Mouse (Mus musculus) liver, embryonic 15.5 days (tissue): ENCODE results near the gene Coro1c. TPM values are rescaled to one million over a fixed set of nuclear protein-coding genes. Genes with fewer than 3 reads are reported as not detected.

Source experiments
- ATAC-seq: fragments of 200-750 bp; cut with Nextera tagmentation; 2 replicates; pipeline ENCODE4 v1.8.0; 2017; ENCODE audit warnings: moderate number of reproducible peaks, mild to moderate bottlenecking, moderate library complexity; ENCODE audit not compliant: insufficient read depth
- H3K27ac ChIP-seq: fragments of 300-500 bp; sonication (generic); replicated peaks from 2 replicates; pipeline ENCODE4 v1.5.1; 2015; ENCODE audit warnings: mild to moderate bottlenecking, inconsistent platforms
- H3K27me3 ChIP-seq: fragments of 300-500 bp; sonication (generic); 2 replicates; pipeline ENCODE4 v1.6.1; 2015; ENCODE audit warnings: mild to moderate bottlenecking, inconsistent platforms
- H3K36me3 ChIP-seq: fragments of 300-500 bp; sonication (generic); replicated peaks from 2 replicates; pipeline ENCODE4 v1.6.1; 2015; ENCODE audit warnings: moderate library complexity, mild to moderate bottlenecking, inconsistent platforms
- H3K4me1 ChIP-seq: fragments of 300-500 bp; sonication (generic); replicated peaks from 2 replicates; pipeline ENCODE4 v1.6.1; 2015; ENCODE audit warnings: inconsistent platforms
- H3K4me2 ChIP-seq: fragments of 300-500 bp; sonication (generic); 2 replicates; pipeline ENCODE4 v1.6.1; 2015; ENCODE audit warnings: moderate library complexity, mild to moderate bottlenecking, inconsistent platforms
- H3K4me3 ChIP-seq: fragments of 300-500 bp; sonication (generic); replicated peaks from 2 replicates; pipeline ENCODE4 v1.5.1; 2015; ENCODE audit warnings: mild to moderate bottlenecking, inconsistent platforms
- H3K9ac ChIP-seq: fragments of 300-500 bp; sonication (generic); 2 replicates; pipeline ENCODE4 v1.6.1; 2015; ENCODE audit warnings: moderate library complexity, mild to moderate bottlenecking, inconsistent platforms
- H3K9me3 ChIP-seq: fragments of 300-500 bp; sonication (generic); replicated peaks from 2 replicates; pipeline ENCODE4 v1.6.1; 2016; ENCODE audit warnings: inconsistent platforms
- WGBS: fragments of 180-500 bp; shearing (Covaris S2); methylation state at CpG from one replicate; pipeline ENCODE4 v1.1.7; 2015; ENCODE audit warnings: mixed read lengths; ENCODE audit not compliant: insufficient replicate concordance; 5-methylcytosine and 5-hydroxymethylcytosine counted together
- polyA plus RNA-seq: library from polyadenylated mRNA; unstranded; fragments of >200 nt; fragmentation: Nextera tagmentation; extraction: Ambion mirVana; gene quantifications from 2 replicates; pipeline ENCODE4 v1.2.1, GENCODE M21; 2015

The Coro1c gene
- polyA plus RNA-seq, 1 experiment from 2014 or later, result 38.6 TPM

- ATAC-seq, result no peak
- WGBS, result 42% methylated on average over 6 of the region's 6 CpGs
- H3K27ac ChIP-seq, result no peak overlapping the region
- H3K27me3 ChIP-seq, result no peaks in the 10 kb centered on the region
- no peaks in the 10 kb centered on the region for H3K9me3 ChIP-seq
- no peaks in the 10 kb centered on the region for H3K4me1 ChIP-seq
- H3K4me3 ChIP-seq, result no peak overlapping the region
- H3K4me2 ChIP-seq, result no peak overlapping the region
- no peaks in the 10 kb centered on the region for H3K36me3 ChIP-seq
- H3K9ac ChIP-seq, result no peak overlapping the region
Measured at GRCm38 (mm10) chr5:113921310-113922166, 13.0 kb upstream of the Coro1c start.

- H3K27me3 ChIP-seq, result no peaks in the 10 kb centered on the region
- no peaks in the 10 kb centered on the region for H3K4me1 ChIP-seq
- H3K4me2 ChIP-seq, result no peak overlapping the region
- no peak for ATAC-seq
- no peaks in the 10 kb centered on the region for H3K36me3 ChIP-seq
- H3K9ac ChIP-seq, result no peak overlapping the region
- H3K9me3 ChIP-seq, result no peaks in the 10 kb centered on the region
- 35% methylated on average over 7 of the region's 7 CpGs for WGBS
- no peak overlapping the region for H3K27ac ChIP-seq
- no peak overlapping the region for H3K4me3 ChIP-seq
Measured at GRCm38 (mm10) chr5:113919060-113919459, 10.5 kb upstream of the Coro1c start.

- H3K9ac ChIP-seq, result no peak overlapping the region
- WGBS, result 11% methylated on average over 9 of the region's 9 CpGs
- no peaks in the 10 kb centered on the region for H3K36me3 ChIP-seq
- no peaks in the 10 kb centered on the region for H3K9me3 ChIP-seq
- no peak overlapping the region for H3K27ac ChIP-seq
- ATAC-seq, result no peak
- H3K27me3 ChIP-seq, result no peaks in the 10 kb centered on the region
- no peaks in the 10 kb centered on the region for H3K4me1 ChIP-seq
- no peak overlapping the region for H3K4me2 ChIP-seq
- no peak overlapping the region for H3K4me3 ChIP-seq
Measured at GRCm38 (mm10) chr5:113918654-113919053, 10.1 kb upstream of the Coro1c start.

DNA sequence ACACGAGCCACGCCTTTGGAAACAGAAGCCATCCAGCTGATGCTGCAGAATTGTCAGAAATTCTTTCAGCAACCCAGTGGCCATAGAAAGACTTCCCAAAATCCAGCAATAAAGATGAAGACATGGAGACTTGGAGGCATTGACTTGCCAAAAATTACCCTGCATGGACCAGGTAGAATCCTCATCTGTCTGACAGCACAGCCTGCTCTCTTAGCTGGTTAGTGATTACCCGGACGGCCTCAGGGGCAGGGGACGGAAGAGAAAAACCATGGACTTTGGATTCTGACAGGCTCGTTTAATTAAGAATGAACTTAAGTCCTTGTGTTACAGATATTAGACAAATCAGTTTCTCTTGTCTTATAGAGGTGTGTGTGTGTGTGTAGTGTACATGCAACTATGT is 2.1 kb upstream of the Coro1c start:
- H3K27ac ChIP-seq, result no peak overlapping the region
- no peaks in the 10 kb centered on the region for H3K36me3 ChIP-seq
- H3K4me2 ChIP-seq, result peak overlapping the region; percentile 100
- ATAC-seq, result no peak
- H3K4me1 ChIP-seq, result peaks cover 49% of the 10 kb centered on the region
- H3K27me3 ChIP-seq, result no peaks in the 10 kb centered on the region
- WGBS, result 68% methylated on average over 6 of the region's 6 CpGs
- no peaks in the 10 kb centered on the region for H3K9me3 ChIP-seq
- H3K4me3 ChIP-seq, result no peak overlapping the region
- no peak overlapping the region for H3K9ac ChIP-seq

GRCm38 (mm10) chr5:113910065-113910701 is 1.6 kb upstream of the Coro1c start:
- H3K9ac ChIP-seq, result no peak overlapping the region
- WGBS, result 12% methylated on average over 10 of the region's 10 CpGs

DNA sequence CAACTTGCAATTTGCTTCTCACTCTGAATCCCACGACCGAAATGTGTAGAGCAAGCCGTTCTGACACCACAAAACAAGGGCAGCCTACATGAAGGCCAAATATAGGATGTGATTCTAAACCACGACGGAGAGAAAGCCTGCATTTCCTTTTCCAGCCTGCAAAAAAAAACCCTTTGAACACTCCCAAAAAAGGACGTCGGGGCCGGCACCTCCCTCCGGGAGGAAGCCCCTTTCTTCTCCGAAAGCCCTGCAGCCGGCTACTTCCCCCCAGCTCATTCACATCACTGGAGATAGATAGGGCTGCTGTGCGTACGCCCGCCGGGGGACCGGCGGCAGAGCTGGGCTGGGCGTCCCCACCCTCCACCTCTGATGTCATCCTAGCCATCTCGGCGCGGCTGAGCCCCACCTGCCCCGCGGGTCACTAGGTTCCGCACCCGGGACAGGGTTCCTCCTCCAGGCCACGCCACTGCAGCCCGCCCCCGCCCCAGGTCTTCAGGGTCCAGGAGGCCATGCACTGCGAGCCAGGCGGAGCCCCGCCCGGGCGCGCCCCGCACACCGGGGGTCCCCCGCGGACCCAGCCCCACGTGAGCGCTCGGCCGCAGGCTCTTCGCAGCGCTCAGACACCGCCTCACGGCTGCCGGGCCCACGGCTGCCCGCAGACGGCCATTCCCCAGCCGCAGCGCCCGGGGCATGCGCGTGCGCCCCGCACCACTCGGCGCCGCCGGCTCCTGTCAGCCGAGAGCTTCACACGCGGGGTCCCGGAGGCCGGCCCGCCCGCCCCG is 581 bp downstream of the Coro1c start:
- peak; percentile 77 for ATAC-seq
- Histone ChIP-seq H3K9ac (peak overlapping the region; percentile 96), H3K4me1 (peaks cover 75% of the 10 kb centered on the region), H3K9me3 (no peaks in the 10 kb centered on the region), H3K4me2 (peak overlapping the region; percentile 100), H3K36me3 (no peaks in the 10 kb centered on the region), H3K27me3 (no peaks in the 10 kb centered on the region), H3K4me3 (peak overlapping the region; percentile 90), H3K27ac (peak overlapping the region; percentile 93)
- WGBS, result under 1% methylated on average over 69 of the region's 69 CpGs

More at GRCm38 (mm10) chr5:113910065-113910701, 1.6 kb upstream of the Coro1c start:
- H3K36me3 ChIP-seq, result no peaks in the 10 kb centered on the region
- H3K27me3 ChIP-seq, result no peaks in the 10 kb centered on the region
- H3K4me1 ChIP-seq, result peaks cover 54% of the 10 kb centered on the region
- peak overlapping the region; percentile 100 for H3K4me2 ChIP-seq
- H3K27ac ChIP-seq, result peak overlapping the region; percentile 72
- H3K4me3 ChIP-seq, result no peak overlapping the region
- H3K9me3 ChIP-seq, result no peaks in the 10 kb centered on the region
- no peak for ATAC-seq

- Histone ChIP-seq H3K9me3 (no peaks in the 10 kb centered on the region), H3K27me3 (no peaks in the 10 kb centered on the region), H3K36me3 (no peaks in the 10 kb centered on the region), H3K4me1 (peaks cover 83% of the 10 kb centered on the region), H3K4me2 (peak overlapping the region; percentile 100), H3K27ac (peak overlapping the region; percentile 93), H3K9ac (peak overlapping the region; percentile 96), H3K4me3 (peak overlapping the region; percentile 90)
- ATAC-seq, result no peak
- WGBS, result 14% methylated on average over 17 of the region's 17 CpGs
Measured at GRCm38 (mm10) chr5:113906958-113907735, 1.4 kb downstream of the Coro1c start.

GRCm38 (mm10) chr5:113904987-113905386 is 3.6 kb downstream of the Coro1c start:
- Histone ChIP-seq H3K4me1 (peaks cover 80% of the 10 kb centered on the region), H3K27me3 (no peaks in the 10 kb centered on the region), H3K9me3 (no peaks in the 10 kb centered on the region), H3K4me2 (no peak overlapping the region), H3K4me3 (no peak overlapping the region), H3K27ac (no peak overlapping the region), H3K36me3 (no peaks in the 10 kb centered on the region), H3K9ac (no peak overlapping the region)
- WGBS, result 34% methylated on average over 4 of the region's 4 CpGs
- no peak for ATAC-seq

- no peaks in the 10 kb centered on the region for H3K9me3 ChIP-seq
- H3K4me1 ChIP-seq, result peaks cover 68% of the 10 kb centered on the region
Measured at GRCm38 (mm10) chr5:113902983-113903382, 5.6 kb downstream of the Coro1c start.

DNA sequence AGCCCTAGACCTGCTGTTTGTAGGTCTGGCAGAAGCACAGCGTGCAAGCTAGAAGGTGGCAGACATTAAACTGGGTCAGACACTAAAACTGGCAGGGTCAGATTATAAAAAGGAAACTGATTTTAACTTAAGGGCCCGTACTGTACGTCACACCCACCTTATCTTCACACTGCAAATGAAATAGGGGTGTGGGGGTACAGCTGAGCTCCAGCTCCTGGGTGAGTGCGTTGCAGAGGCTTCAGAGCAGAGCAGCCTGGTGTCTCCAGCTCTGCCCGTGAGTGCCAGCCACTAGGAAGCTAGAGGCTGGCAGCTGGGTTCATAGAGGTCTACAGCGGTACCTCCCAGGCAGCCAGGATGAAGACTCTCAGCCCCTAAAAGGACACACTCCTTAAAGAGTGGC is 6.5 kb downstream of the Coro1c start:
- Histone ChIP-seq H3K9me3 (no peaks in the 10 kb centered on the region), H3K4me1 (peaks cover 66% of the 10 kb centered on the region), H3K27ac (no peak overlapping the region), H3K27me3 (no peaks in the 10 kb centered on the region), H3K9ac (no peak overlapping the region), H3K36me3 (no peaks in the 10 kb centered on the region), H3K4me2 (peak overlapping the region; percentile 25), H3K4me3 (no peak overlapping the region)
- WGBS, result 19% methylated on average over 6 of the region's 6 CpGs
- peak; percentile 66 for ATAC-seq

More at GRCm38 (mm10) chr5:113902983-113903382, 5.6 kb downstream of the Coro1c start:
- Histone ChIP-seq H3K4me2 (no peak overlapping the region), H3K9ac (no peak overlapping the region), H3K4me3 (no peak overlapping the region), H3K27ac (no peak overlapping the region), H3K36me3 (no peaks in the 10 kb centered on the region), H3K27me3 (no peaks in the 10 kb centered on the region)
- ATAC-seq, result no peak
- 32% methylated on average over 5 of the region's 5 CpGs for WGBS
